Mouse (Mus musculus) liver, adult 2 months (tissue): Measurements from ENCODE around the gene Pkd1l2. TPM values are rescaled to one million over a fixed set of nuclear protein-coding genes. Genes with fewer than 3 reads are reported as not detected.
A peak's percentile ranks its signal among the peaks of the same experiment; 100 is the strongest.

Experiments used
- DNase-seq: peaks from one replicate; pipeline ENCODE4 v3.0.0-alpha.2; 2011; ENCODE audit warnings: low read depth, low spot score; ENCODE audit errors: extremely low read depth
- H3K27ac ChIP-seq: fragments of 200-500 bp; replicated peaks from 2 replicates; pipeline ENCODE4 v1.5.1; 2012; ENCODE audit warnings: low read depth, mild to moderate bottlenecking, control low read depth, inconsistent platforms, low read length; ENCODE audit not compliant: insufficient read depth
- H3K27me3 ChIP-seq: fragments of 200-500 bp; 2 replicates; pipeline ENCODE4 v1.6.1; 2012; ENCODE audit warnings: mild to moderate bottlenecking, moderate library complexity, low read length, inconsistent platforms; ENCODE audit not compliant: control insufficient read depth, insufficient read depth
- H3K36me3 ChIP-seq: fragments of 200-500 bp; 2 replicates; pipeline ENCODE4 v1.6.1; 2012; ENCODE audit warnings: low read length, inconsistent platforms; ENCODE audit not compliant: control insufficient read depth, insufficient read depth
- H3K4me1 ChIP-seq: fragments of 200-500 bp; 2 replicates; pipeline ENCODE4 v1.6.1; 2011; ENCODE audit warnings: low read length; ENCODE audit not compliant: control insufficient read depth, insufficient read depth
- H3K4me3 ChIP-seq: fragments of 200-500 bp; 2 replicates; pipeline ENCODE4 v1.5.1; 2011; ENCODE audit warnings: low read depth, mild to moderate bottlenecking, control low read depth, low read length, moderate library complexity; ENCODE audit not compliant: insufficient read depth
- H3K79me2 ChIP-seq: fragments of 200-500 bp; 2 replicates; pipeline ENCODE4 v1.6.1; 2012; ENCODE audit warnings: inconsistent platforms, mild to moderate bottlenecking, low read length, moderate library complexity; ENCODE audit not compliant: control insufficient read depth, insufficient read depth
- H3K9ac ChIP-seq: fragments of 200-500 bp; 2 replicates; pipeline ENCODE4 v1.6.1; 2012; ENCODE audit warnings: low read depth, mild to moderate bottlenecking, control low read depth, inconsistent platforms, low read length
- CTCF ChIP-seq: fragments of 200-500 bp; IDR thresholded peaks from 2 replicates; pipeline ENCODE4 v1.5.1; 2011; ENCODE audit warnings: low read depth, low read length, control low read depth
- POLR2A ChIP-seq: fragments of 200-500 bp; IDR thresholded peaks from 2 replicates; pipeline ENCODE4 v1.6.1; 2011; ENCODE audit warnings: low read length, control low read depth; ENCODE audit not compliant: insufficient read depth; ENCODE audit errors: extremely low read depth
- WGBS: fragments of 180-500 bp; shearing (Covaris S2); methylation state at CpG from one replicate; pipeline ENCODE4 v1.1.7; 2018; 5-methylcytosine and 5-hydroxymethylcytosine counted together
- polyA plus RNA-seq: library from polyadenylated mRNA; depleted of rRNA; stranded (reverse); fragments of >200 nt; gene quantifications from 2 replicates; pipeline ENCODE4 v1.2.3, GENCODE M21; 2012
- total RNA-seq: library from RNA; depleted of rRNA; stranded (reverse); fragments of >200 nt; gene quantifications from 2 replicates; pipeline ENCODE4 v1.2.3, GENCODE M21; 2014

Pkd1l2 gene
- total and polyA plus RNA-seq, 2 experiments, result not detected

DNA sequence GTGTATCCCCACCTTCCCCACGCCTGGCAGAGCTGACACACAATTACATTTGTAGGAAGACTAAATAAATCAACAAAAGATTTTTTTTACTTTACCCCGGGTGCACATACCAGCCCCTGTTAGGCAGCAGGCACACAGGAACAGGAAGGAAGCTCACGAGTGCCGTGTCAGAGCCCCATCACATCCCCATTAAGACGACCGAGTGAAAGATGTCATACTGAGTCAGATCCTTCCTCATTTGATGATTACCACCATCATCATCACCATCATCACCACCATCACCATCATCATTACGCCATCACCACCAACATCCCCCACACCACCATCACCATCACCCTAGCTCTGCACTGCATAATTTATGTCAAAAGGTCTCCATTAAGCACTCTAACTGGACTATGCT, 15.3 kb downstream of the Pkd1l2 start:
- H3K79me2 ChIP-seq, result no peaks in the 10 kb centered on the region
- no peaks in the 10 kb centered on the region for H3K36me3 ChIP-seq
- H3K27me3 ChIP-seq, result no peaks in the 10 kb centered on the region
- H3K9ac ChIP-seq, result no peak overlapping the region
- 77% methylated on average over 7 of the region's 7 CpGs for WGBS
- TF ChIP-seq CTCF (no peak), POLR2A (no peak)
- H3K4me1 ChIP-seq, result no peaks in the 10 kb centered on the region
- H3K27ac ChIP-seq, result no peak overlapping the region
- no peak overlapping the region for H3K4me3 ChIP-seq
- no peak for DNase-seq

GRCm38 (mm10) chr8:117061180-117061880, 20.9 kb downstream of the Pkd1l2 start:
- TF ChIP-seq CTCF (no peak), POLR2A (no peak)
- Histone ChIP-seq H3K79me2 (no peaks in the 10 kb centered on the region), H3K27me3 (no peaks in the 10 kb centered on the region), H3K27ac (no peak overlapping the region), H3K36me3 (no peaks in the 10 kb centered on the region), H3K4me1 (no peaks in the 10 kb centered on the region), H3K4me3 (no peak overlapping the region), H3K9ac (no peak overlapping the region)
- DNase-seq, result no peak
- WGBS, result 68% methylated on average over 13 of the region's 13 CpGs

DNA sequence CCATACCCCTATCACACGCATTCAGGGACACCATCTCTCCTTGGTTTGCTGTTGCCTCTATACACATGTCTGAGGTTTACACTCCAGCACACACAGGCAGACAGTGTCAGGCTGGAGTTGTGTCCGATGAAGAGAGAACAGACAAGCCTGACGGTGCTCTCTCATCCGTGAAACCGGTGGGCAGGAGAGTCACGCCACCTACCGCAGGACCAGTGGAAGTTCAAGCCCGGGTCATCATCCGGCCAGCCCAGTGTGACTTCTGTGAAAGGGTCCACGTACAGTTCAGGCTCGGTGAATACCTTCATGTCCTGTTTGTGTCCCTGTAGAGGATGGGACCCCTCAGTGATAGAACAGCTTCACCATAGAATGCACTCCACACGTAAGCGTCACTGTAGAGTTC, 21.9 kb downstream of the Pkd1l2 start:
- Histone ChIP-seq H3K79me2 (no peaks in the 10 kb centered on the region), H3K4me3 (no peak overlapping the region), H3K4me1 (no peaks in the 10 kb centered on the region), H3K27me3 (no peaks in the 10 kb centered on the region), H3K36me3 (no peaks in the 10 kb centered on the region), H3K9ac (no peak overlapping the region), H3K27ac (no peak overlapping the region)
- 82% methylated on average over 13 of the region's 13 CpGs for WGBS
- DNase-seq, result no peak
- TF ChIP-seq CTCF (no peak), POLR2A (no peak)

DNA sequence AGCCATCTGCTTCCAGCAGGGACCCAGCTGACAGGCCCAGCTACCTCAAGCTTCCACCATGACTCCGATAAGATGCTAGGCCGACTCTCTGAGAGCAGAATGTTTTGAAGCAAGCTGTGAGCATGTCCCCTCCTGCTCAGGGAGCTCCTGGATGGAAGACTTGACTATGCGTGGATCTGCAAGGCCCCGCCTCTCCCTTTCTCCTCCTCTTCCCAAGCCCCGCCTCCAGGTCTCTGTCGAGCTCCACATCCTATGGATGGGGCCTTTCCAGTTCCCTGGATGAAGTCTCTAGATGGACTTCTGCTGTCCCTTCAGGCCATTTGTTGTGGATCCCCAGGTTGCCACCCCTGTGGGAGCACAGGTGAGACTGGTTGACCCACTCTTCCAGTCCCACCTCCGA, 23.2 kb downstream of the Pkd1l2 start:
- TF ChIP-seq POLR2A (no peak), CTCF (no peak)
- Histone ChIP-seq H3K79me2 (no peaks in the 10 kb centered on the region), H3K36me3 (no peaks in the 10 kb centered on the region), H3K27me3 (no peaks in the 10 kb centered on the region), H3K9ac (no peak overlapping the region), H3K4me3 (no peak overlapping the region), H3K4me1 (no peaks in the 10 kb centered on the region), H3K27ac (no peak overlapping the region)
- 75% methylated on average over 7 of the region's 7 CpGs for WGBS
- DNase-seq, result no peak

- Histone ChIP-seq H3K36me3 (no peaks in the 10 kb centered on the region), H3K27ac (no peak overlapping the region), H3K4me1 (no peaks in the 10 kb centered on the region), H3K79me2 (no peaks in the 10 kb centered on the region), H3K4me3 (no peak overlapping the region), H3K27me3 (no peaks in the 10 kb centered on the region), H3K9ac (no peak overlapping the region)
- 68% methylated on average over 6 of the region's 6 CpGs for WGBS
- DNase-seq, result peak; percentile 24
- TF ChIP-seq POLR2A, result no peak
Measured at GRCm38 (mm10) chr8:117055097-117055496, 27.2 kb downstream of the Pkd1l2 start.

- H3K79me2 ChIP-seq, result no peaks in the 10 kb centered on the region
- TF ChIP-seq POLR2A (no peak), CTCF (no peak)
- no peaks in the 10 kb centered on the region for H3K36me3 ChIP-seq
- H3K4me1 ChIP-seq, result no peaks in the 10 kb centered on the region
- no peak overlapping the region for H3K27ac ChIP-seq
- no peak for DNase-seq
- H3K4me3 ChIP-seq, result no peak overlapping the region
- 89% methylated on average over 3 of the region's 3 CpGs for WGBS
- no peaks in the 10 kb centered on the region for H3K27me3 ChIP-seq
- H3K9ac ChIP-seq, result no peak overlapping the region
Measured at GRCm38 (mm10) chr8:117054146-117054545, 28.1 kb downstream of the Pkd1l2 start.
